Mouse (Mus musculus): ENCODE measurements at regions not wholly inside any gene's neighbourhood (a gene's known extent, or its start where the extent isn't known, plus 50 kb on each side); places are given as distances from the start of the nearest gene placed in this dataset.

DNA sequence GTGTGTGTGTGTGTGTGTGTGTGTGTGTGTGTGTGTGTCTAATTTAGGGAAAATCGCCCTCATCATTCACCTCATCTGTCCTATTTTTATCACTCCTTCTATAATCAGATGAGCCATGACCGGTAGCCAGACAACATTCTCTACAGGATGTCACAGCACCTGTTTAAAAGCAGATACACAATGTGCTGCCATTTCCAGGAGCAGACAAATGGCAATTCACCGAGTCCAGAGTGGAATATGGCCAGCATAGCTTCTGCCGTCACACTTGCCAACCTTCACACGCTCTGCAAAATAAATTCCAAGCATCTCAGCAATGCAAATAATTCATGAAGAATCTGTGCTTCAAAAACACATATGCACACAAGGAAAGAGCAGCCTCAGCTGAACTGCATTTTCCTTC, 88.5 kb upstream of the AI593442 start:
- TF ChIP-seq CTCF (IDR thresholded peaks at IDR 0.05; ENCODE audit: borderline replicate concordance, extremely low read depth, insufficient read depth, insufficient read length) (no peak), POLR2A (IDR thresholded peaks at IDR 0.05; ENCODE audit: borderline replicate concordance, extremely low read depth, insufficient read depth, insufficient read length, poor library complexity, severe bottlenecking) (no peak)
- DNase-seq (ENCODE audit: low read depth): peak; percentile 26

DNA sequence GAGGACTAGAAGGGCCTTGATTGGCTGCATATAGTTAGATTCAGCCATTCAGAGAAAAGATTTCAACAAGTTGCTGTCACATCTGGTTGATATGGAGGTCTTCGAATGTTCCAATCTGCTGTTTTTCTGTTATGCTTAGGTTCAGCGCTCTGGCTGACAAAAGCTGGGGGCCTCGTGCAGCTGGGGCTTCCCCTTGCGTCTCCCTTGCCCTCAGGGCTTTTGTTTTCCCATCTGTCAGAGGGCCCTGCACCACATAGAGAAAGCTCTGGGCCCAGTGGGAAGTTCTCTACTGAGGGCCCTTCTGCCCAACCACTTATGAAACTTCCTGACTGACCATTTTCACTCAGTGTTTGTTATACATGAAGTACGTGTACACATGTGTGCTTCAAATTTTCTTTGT, 86.2 kb upstream of the AI593442 start:
- TF ChIP-seq CTCF (IDR thresholded peaks at IDR 0.05; ENCODE audit: borderline replicate concordance, extremely low read depth, insufficient read depth, insufficient read length): no peak
- no peak for TF ChIP-seq POLR2A (IDR thresholded peaks at IDR 0.05; ENCODE audit: borderline replicate concordance, extremely low read depth, insufficient read depth, insufficient read length, poor library complexity, severe bottlenecking)
- no peak for DNase-seq (ENCODE audit: low read depth)

DNA sequence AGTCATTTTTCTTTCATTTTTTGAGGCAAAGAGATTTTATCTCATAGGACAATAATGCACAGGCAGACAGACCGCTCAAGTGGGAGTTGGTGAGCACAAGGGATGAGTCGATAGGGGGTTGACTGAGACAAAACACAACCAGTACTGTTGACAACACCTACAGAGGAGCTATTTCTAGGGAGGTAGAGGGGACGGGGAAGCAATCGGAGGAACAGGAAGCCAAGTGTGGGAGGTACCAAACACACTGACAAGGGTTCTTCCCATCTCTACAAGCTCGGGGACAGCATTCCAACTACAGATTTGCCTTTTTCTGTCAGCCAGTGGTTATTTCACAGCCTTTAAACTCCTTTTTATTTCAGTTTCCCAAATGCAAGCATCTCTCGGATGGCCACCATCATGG, 83.3 kb upstream of the AI593442 start:
- TF ChIP-seq POLR2A (IDR thresholded peaks at IDR 0.05; ENCODE audit: borderline replicate concordance, extremely low read depth, insufficient read depth, insufficient read length, poor library complexity, severe bottlenecking) (no peak), CTCF (IDR thresholded peaks at IDR 0.05; ENCODE audit: borderline replicate concordance, extremely low read depth, insufficient read depth, insufficient read length) (no peak)
- DNase-seq (ENCODE audit: low read depth): no peak

DNA sequence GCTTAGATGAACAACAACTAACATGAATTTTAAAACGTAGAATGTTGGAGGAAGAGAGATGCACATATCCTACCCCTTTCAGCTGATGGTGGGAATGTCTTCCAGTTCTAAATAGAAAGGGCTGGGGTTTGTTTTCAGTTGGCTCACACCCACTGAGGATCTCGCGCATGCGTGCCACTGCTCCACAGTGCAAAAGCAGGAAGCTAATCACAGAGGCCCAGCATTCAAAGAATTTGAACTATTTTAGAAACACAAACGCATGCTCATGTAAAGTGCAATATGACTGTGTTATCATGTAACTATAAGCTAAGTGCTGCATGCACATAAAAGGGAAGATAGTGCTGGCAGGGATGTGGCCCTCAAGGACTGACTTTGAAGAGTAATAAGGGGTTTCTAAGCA, 81.7 kb upstream of the AI593442 start:
- DNase-seq (ENCODE audit: low read depth): no peak
- TF ChIP-seq CTCF (IDR thresholded peaks at IDR 0.05; ENCODE audit: borderline replicate concordance, extremely low read depth, insufficient read depth, insufficient read length) (no peak), POLR2A (IDR thresholded peaks at IDR 0.05; ENCODE audit: borderline replicate concordance, extremely low read depth, insufficient read depth, insufficient read length, poor library complexity, severe bottlenecking) (no peak)

DNA sequence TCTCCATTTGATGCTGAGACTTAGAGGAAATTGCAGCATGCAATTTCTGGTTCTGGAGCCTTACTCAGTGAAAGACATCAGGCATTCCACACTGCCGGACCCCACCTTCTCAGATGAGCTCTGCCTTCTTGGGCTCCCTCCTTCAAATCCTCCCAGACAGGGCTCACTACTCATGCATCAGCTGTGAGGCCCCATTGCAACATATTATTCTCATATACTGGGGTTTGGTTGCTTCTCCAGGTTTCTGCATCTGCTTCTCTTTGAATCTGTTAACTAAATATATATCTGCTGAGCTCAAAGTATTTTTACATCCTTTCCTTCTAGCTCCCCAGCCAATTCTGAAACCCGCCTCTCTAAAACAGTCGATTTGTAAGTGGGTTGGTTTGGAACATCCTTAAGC, 68.8 kb upstream of the AI593442 start:
- DNase-seq (ENCODE audit: low read depth): no peak
- TF ChIP-seq POLR2A (IDR thresholded peaks at IDR 0.05; ENCODE audit: borderline replicate concordance, extremely low read depth, insufficient read depth, insufficient read length, poor library complexity, severe bottlenecking): no peak
- TF ChIP-seq CTCF (IDR thresholded peaks at IDR 0.05; ENCODE audit: borderline replicate concordance, extremely low read depth, insufficient read depth, insufficient read length): no peak

DNA sequence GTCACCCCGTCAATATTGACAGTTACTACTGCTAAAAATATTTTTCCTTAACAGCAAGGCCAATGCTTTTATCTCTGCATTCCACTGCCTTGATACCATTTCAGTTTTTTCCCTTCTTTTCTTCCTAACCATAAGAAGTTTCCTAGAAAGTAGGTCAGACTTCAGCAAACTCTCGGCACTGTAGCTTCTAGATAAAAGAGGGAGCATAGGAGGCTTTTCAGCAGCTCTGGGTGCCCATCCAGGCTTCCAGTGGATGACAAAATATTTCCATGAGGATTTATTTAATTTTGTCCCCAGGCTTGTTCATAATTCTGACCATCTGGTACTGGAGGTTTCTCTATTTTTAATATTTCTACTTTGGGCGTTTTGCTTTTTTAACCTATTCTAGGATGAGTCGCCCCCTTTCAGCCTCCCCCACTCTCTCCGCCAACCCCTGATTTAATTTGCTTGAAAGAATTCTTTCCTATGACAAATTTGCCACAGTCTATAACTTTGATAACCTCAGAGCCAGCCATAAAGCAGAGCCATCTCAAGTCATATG, 59.0 kb upstream of the AI593442 start:
- TF ChIP-seq POLR2A (IDR thresholded peaks at IDR 0.05; ENCODE audit: borderline replicate concordance, extremely low read depth, insufficient read depth, insufficient read length, poor library complexity, severe bottlenecking) (no peak), CTCF (IDR thresholded peaks at IDR 0.05; ENCODE audit: borderline replicate concordance, extremely low read depth, insufficient read depth, insufficient read length) (no peak)
- no peak for DNase-seq (ENCODE audit: low read depth)

Data from brain, embryonic 14.5 days (tissue).